Mouse (Mus musculus) olfactory bulb, adult 2 months (tissue): Measurements from ENCODE around the gene Gimap8.

Experiments used
- CTCF ChIP-seq: fragments of 200-500 bp; IDR thresholded peaks from 2 replicates; pipeline ENCODE4 v1.5.1; 2012; ENCODE audit warnings: low read depth, mild to moderate bottlenecking, low read length, moderate library complexity; ENCODE audit not compliant: insufficient read depth
- POLR2A ChIP-seq: fragments of 200-500 bp; IDR thresholded peaks from 2 replicates; pipeline ENCODE4 v1.6.1; 2012; ENCODE audit warnings: mild to moderate bottlenecking, low read depth, low read length, moderate library complexity; ENCODE audit not compliant: insufficient read depth

GRCm38 (mm10) chr6:48680421-48680820 is 33.4 kb downstream of the Gimap8 start:
- TF ChIP-seq CTCF (no peak), POLR2A (no peak)
